Comparison of ENCODE assay signal across 8 mouse cellular contexts in the genomic region with DNA sequence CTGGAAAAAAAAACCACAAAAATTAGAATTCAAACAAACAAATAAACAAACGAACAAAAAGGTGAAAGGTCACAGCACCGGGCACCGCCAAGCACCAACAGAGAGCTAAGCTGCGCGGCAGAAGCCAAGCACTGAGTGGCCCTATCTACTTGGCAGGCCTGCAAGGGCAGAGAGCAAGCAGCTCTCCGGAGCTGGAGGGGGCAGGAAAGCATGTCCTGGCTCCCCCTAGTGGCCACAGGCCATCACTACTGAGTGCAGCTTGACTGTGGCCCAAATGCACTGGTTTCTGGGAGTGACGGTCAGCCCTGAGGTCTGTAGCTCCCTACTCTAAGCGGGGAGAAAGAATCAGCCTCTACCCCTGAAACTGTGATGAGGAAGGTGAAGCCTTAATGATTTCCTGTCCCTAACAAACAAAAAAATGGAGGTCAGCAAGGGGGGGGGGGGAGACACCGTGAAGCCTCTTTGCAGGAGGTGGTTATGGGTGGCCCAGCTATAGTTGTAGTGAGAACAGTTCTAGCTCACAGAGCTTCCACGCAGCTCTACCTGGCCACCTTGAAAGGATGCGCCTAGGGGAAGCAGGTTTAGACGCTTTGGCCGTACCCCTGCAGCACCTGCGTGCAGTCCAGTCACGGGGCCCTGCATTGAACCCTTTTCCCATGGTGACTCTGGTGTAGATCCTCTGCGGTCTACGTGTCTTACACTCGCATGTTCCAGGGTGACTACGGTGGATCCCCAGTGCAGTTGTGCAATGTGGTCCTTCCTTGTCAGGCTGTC.
DNase-seq lines count a peak whose midpoint lies in the region; ATAC-seq and TF ChIP-seq lines count a peak whose summit lies in the region.

No protein-coding gene starts in this region.

- no peak overlapping the region for H3K4me2 ChIP-seq in hindbrain, embryonic 13.5 days

- H3K27ac ChIP-seq in hindbrain, embryonic 13.5 days = no peak overlapping the region

- H3K9me3 ChIP-seq in hindbrain, embryonic 13.5 days = no peaks in the 10 kb centered on the region

- no peak overlapping the region for H3K9ac ChIP-seq in hindbrain, embryonic 13.5 days

- DNase-seq in Patski (ENCODE audit: low read depth, low spot score) = no peak
- peak; percentile 94 to 97 for DNase-seq in cerebellum, postnatal 25 days
- DNase-seq in frontal cortex, postnatal 25 days (ENCODE audit: low spot score in 2 of 2) = peak; percentile 76 to 84
- DNase-seq in layer of hippocampus, postnatal 36 days = peak; percentile 86 to 88
- DNase-seq in lung, postnatal 25 days (ENCODE audit: low spot score) = peak; percentile 91
- peak; percentile 93 for DNase-seq in retina, embryonic 14.5 days (ENCODE audit: low spot score)
- peak; percentile 72 for DNase-seq in thymus, postnatal 36 days

- CTCF ChIA-PET in Patski (lab: Charles Lee) = interaction anchor here (0.7 to 5.6 kb wide), 13 partner anchors 9 to 149 kb away, joined by 3 to 79 read pairs (median 5); no protein-coding TSS in a partner anchor

- peak; percentile 96 for ATAC-seq in Patski
- peak; percentile 80 for ATAC-seq in hindbrain, embryonic 13.5 days (ENCODE audit: low FRiP score)

- no peaks in the 10 kb centered on the region for H3K27me3 ChIP-seq in Patski
- no peaks in the 10 kb centered on the region for H3K27me3 ChIP-seq in hindbrain, embryonic 13.5 days

- 56% methylated on average over 19 of the region's 19 CpGs for WGBS in hindbrain, embryonic 13.5 days

- TF ChIP-seq CTCF in Patski (IDR thresholded peaks at IDR 0.05) = peak; percentile 94

- H3K36me3 ChIP-seq in hindbrain, embryonic 13.5 days = peaks cover 46% of the 10 kb centered on the region

- in situ Hi-C loops in Patski (cut with MboI; ENCODE audit: low pct_unique_long_range_greater_than_20kb) = loop anchor here (5.0 to 25.0 kb wide), 2 partner anchors 108 to 818 kb away; a partner anchor contains a TSS

- H3K4me3 ChIP-seq in hindbrain, embryonic 13.5 days = no peak overlapping the region

- POLR2A ChIA-PET in Patski (lab: Charles Lee) = interaction anchor here (0.5 to 0.6 kb wide), 2 partner anchors 8 to 102 kb away, joined by 3 read pairs; no protein-coding TSS in a partner anchor

- H3K4me1 ChIP-seq in hindbrain, embryonic 13.5 days (replicated peaks) = no peaks in the 10 kb centered on the region
